Mouse (Mus musculus) spleen, adult 12 weeks (tissue): ENCODE data around the gene Rps16.
"Not testable (repeated sequence)": the region's sequence is repeated elsewhere in the genome, so short reads cannot be mapped to it uniquely, and the experiment has no call there.

Experiments
- DNase-seq: peaks from one replicate; pipeline ENCODE4 v3.0.0; 2022; ENCODE audit warnings: low spot score

The Rps16 gene

DNA sequence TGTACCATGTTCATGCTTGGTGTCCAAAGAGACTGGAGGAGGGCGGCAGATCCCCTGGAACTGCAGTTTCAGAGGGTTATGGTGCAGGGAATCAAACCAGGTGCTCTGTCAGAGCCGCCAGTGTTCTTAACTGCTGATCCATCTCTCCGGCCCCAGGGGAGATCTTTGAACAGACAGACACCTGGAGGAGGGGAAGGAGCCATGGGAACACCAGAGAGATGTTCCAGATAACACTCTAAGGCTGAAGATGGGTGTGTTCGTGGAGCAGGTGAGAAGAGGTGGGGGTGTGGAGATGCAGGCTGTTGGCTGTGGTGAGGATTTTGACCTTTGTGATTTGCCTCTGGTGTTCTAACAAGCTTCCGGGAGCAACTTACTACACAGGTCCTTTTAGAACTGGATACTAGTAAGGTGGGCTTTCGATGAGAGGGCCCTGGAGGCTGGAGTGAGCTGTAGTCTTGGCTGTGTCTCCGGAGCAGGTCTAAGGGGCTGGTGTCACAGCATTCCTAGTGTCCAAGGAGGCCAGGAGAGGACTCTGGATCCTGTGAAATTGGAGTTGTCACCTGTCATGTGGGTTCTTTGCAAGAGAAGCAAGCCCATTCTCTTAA is 23.5 kb downstream of the Rps16 start:
- no peak for DNase-seq

DNA sequence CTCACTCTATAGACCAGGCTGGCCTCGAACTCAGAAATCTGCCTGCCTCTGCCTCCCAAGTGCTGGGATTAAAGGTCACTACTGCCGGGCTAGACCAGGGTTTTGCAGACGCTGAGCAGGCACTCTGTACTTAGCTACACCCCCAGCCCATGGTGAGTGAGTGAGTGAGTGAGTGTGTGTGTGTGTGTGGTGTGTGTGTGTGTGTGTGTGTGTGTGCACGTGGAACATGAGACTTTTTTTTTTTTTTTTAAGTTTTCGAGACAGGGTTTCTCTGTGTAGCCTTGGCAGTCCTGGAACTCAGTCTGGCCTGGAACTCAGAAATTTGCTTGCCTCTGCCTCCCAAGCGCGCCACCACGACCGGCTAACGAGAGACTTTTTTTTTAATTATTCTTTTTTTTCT is 24.2 kb downstream of the Rps16 start:
- no peak for DNase-seq

DNA sequence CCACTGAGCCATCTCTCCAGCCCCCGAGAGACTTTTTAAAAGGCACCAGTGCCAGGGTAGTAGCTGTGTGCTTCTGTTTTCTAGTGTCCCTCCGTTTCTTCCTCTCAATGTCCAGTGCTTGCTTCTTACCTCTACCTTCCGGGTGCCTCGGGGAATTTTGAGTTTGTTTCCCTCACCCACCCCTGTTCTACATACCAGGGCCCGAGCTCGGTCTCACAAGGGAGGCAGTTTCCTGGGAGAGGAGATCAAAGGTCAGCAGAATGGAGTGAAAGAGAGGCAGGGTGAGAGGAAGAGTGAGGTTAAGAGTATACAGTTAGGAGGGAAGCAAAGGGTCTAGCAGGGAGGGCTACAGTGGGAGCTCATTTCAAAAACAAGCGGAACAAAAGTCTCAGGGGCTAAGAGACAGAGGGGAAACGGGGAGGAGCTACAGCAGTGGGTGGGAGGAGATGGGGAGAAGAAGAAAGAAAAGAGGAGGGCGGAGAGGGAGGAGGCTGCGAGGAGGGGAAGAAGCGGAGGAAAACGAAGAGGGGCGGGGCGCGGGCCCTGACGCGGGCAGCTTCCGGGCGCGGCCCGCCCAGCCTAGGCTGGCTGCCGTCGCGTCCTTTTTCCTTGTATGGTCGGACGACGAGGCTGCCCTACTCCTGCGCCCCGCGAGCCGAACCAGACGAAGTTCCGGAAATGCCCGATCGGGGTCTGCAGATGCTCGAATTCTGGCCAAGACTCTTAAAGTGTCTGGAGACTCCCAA is 24.9 kb downstream of the Rps16 start:
- DNase-seq, result peak; percentile 76

DNA sequence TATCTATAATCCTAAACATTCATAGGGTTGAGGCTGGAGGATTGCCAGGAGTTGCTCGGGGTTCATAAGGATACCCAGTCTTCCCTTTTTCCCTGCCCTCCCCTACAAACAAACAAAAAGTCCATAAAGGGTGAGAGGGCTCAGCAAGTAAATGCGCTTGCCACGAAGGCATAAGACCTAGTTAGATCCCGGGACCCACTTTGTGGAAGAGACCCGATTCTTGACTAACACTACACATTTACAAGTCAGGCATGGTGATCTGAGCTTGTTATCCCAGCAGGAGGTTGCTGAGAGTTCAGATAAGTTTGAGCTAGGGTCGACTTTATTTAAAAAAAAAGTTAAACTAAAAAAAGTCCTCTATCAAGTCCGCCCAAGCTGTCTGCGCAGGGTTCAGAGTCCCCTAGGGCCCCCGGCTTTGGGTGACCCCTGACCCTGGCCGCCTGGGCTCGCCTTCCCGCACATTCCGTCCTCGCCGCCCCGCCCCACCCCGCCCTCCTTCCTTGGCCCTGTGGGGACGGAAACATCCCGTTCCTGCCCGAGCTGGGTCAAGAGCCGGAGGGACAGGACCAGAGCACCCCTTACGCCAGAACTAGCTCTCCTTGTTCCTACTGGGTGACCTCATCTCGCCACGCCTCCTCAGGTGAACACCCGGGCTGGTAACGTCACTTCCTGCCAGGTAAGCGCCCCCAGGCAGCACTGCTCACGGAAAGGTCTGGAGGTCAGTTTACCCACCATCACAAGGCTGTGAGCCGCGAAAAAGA is 25.7 kb downstream of the Rps16 start:
- DNase-seq, result peak; percentile 47

DNA sequence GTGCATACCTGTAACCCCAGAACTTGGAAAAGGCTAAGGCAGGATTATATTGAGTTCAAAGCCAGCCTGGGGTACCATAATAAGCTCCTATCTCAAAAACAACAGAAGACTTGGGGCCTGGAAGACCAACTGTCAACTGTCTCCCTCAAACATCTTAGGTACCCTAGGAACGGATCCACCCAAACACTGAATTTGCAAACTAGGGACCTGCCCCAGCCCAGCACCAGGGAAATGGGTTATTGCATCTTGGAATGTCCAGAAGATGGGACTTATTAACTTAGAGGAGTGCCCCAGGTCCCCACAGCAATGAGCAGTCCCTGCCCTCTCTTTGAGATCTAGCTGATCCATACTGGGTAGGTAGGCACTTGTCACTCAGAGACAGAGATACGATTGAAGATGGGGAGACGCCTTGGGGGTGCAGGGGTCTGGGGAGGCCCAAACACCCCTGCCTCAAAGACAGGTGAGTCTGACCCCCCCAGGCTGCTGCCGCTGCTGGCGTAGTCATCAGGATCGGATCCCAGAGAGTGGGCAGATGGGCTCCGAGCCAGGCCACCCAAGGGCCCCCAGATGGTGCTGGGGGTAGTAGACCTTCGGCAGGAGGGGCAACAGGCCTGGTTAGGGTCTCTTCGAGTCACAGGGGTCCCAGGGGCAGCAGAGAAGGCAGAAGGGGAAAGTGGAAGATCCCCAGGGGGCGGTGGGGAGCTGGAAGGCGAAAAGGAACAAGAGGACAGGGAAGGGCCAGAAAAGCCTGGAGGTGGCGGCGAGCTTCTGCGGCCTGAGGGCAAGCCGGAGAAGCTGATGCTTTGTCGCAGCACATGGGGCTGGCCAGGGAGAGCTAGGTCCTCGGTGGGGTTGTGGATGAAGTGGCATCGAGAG is 27.0 kb downstream of the Rps16 start:
- no peak for DNase-seq

DNA sequence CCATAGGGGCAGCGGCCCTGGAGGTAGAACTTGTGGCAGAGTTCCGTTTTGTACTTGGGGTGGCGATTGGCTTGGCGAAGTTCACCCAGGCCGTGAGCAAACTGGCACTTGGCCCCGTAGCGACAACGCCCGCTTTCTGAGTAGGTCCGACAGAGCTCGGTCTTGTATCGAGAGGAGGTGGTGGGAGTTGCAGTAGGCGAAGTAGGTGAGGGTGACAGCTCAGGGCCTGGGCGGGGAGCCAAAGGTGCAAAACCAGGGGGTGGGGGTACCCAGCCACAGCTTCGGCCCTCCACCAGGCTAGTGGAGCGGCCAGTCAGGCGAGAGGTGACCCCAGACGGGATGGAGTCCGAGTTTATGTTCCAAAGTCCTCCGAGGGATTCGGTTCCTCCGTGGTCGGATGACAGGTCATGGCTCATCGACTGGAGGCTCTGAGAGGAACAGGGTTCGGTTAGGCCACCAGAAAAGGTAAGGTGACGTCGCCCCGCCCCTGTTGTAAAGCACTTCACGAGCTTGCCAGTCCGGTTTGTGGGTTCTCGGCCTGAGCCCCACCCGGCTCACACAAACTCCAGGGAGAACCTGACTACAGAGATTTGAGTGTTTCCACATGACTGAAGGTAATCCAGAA is 27.7 kb downstream of the Rps16 start:
- DNase-seq, result peak; percentile 40

DNA sequence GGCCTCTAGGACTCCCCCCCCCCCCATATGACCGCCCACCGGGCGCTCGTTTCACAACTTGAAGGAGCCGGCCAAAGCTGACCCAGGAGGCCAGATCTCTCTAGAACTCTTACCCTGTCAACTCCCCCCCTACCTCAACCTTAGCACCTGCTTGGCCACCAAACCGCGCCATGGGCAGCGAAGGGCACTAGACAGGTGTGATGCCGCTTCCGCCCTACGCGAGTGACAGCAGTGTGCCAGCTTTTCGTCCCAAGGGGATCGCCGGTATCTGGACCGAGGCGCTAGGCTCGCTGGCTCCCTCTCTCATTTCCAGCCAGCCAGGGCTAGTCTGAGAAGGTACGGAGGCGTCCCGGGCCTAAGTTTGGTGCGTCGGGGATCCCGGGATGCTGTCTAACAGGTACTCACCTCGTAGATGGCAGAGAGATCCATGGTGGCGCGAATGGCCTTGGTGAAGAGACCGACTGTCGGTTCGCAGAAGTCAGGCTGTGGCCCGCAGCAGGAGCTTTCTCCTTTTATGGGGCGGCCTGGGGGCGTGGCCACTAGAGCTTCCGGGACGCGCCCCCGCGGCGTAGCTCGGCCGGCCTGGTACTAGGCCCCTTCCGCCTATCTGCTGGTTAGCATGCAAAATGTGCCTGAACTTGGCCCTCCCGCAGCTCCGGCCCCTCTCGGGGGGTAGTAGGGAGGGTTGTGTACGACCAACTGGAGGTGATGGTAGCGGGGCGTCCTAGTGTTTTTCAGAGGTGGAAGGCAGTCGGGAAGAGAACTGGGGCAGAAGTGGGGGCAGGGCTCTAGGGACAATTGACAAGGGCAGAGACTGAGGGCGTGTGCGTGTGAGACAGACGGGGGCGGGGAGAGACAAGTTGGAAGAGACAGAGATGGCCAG is 28.6 kb downstream of the Rps16 start:
- peak; percentile 87 for DNase-seq

DNA sequence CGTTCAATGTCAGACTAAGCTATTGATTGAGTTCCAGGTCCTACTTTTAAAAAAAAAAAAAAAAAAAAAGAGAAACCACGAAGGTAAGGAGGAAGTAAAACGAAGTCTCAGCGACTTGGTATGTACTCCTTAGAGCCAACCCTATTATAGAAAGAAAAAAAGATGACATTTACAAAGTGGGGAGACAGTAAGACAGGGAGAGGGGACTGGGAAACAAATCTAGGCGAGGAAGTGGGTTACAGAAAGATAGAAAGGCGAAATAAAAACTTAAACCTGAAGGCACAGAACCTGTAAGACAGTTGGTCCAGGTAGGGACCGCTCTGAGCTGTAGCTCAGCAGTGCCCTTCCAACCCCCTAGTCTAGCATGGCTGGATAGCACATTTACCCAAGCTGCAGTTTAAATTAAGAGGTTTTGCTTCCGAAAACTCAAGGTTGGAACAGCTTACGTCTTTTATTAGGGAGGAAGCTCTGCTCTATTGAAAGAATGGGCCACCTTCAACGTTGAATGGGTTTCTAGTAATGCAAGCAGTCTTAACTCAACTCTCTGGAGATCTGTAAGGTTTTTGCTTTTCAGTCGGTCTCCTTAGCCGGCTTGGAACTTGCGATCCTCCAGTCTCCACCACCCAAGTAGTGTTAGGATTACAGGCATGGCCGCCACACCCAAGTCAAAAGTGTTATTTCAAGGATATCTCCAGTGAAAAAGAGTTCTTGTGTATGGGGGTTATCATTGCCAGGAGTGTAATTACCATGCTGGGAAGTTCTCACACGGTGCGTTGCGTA is 30.0 kb downstream of the Rps16 start, which contains the start of gene Zfp36:
Gene Zfp36, minus strand, starts transcription at position 17 of the 780 bp plus-strand sequence.
- DNase-seq, result no peak

DNA sequence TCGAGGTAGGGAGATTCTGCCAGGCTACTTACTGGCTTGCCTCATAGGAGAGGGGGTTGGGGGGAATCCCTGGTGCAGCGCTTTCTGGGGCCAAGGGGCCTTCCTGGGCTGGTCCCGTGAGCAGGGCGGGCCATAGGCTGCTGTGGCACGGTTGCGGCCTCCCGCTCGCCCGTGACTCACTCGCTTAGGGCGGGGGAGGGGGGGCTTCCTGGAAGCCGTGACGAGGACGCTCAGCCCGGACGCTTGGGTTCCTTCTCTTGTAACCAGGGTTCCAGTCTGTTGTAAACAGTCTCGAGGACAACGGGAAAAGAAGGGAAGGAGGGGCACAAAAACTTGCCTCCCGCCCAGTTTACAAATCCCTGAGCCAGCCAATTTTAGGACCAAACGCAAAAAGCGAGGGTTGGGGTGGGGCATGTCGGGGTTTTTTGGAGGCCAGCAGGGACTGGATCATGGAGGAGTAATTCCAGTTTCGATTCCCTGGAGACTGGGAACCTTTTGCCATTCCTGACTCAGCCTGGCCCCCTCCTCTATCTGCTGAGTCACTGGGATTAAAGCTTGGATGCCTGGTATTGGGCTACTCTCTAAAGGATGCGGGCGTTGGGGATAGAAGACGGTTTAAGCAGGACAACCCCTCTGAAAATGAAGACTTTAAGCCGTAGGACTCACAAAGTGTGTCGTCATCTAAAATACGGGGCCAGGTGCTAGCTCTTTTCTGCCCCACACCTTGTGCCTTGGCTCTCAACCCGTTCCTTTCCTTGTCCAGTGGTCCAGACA is 30.8 kb downstream of the Rps16 start:
- peak; percentile 77 for DNase-seq

DNA sequence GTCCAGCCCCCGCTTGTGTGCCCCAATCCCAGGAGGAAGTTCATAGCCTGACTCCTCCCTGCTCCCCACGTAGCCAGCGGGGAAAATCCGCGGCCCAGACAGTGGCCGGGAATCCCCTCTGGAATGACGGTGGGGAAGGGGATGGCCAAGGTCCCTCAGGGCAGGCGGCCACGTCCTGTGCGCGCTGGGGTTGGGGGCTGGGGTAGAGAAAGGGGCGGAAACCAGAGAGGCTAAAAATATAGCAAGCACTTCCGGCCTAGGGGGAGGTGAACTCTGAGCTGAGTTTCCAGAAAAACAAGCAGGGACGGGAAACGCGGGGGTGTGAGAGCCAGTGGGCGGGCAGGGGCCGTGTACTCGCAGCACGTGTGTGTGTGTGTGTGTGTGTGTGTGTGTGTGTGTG is 31.5 kb downstream of the Rps16 start:
- DNase-seq, result peak; percentile 71

DNA sequence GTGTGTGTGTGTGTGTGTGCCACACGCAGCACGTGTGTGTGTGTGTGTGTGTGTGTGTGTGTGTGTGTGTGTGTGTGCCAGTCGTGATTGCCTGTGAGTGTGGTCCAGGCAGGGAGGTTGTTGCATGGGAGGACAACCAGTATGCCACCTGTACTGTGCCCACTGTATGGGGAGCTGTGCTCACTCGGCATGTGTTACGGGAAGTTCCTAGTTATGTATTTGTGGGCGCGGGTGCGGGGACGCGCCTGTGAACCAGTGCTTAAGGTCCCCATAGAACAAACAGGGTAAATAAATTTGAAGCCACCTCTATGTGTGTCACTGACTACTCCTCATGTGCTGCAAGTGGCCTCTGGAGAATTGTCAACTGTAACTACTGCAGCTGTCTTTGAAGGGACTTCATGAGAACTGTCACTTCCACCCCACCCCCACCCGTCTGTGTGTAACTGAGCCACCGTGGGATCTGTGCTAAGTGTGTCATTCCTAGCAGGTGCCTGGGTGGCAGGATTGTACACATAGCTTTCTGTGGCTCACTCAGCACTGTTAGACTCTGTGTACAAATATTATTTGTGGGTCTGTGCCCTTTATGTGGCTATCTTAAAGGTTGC is 32.0 kb downstream of the Rps16 start:
- DNase-seq, result peak; percentile 50

DNA sequence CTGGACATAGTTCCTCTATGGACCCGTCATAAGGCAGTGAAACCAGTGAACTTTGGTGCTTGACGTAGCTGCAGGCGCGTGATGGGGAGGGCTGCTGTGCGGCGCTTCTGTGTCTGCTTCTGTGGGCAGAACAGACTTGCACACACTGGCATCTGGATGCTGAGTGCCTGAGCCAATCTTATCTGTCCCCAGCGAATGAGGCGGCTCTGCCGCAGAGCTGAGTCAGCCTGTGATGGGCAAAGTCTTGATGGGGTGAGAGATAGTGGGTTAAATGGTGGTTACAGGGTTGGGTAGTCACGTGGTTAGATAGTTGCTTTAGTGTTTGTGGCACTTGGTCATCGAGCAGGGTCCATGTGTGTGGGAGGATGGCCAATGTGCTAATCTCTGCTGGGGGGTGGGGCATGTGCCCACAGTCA is 32.5 kb downstream of the Rps16 start:
- DNase-seq, result peak; percentile 69

DNA sequence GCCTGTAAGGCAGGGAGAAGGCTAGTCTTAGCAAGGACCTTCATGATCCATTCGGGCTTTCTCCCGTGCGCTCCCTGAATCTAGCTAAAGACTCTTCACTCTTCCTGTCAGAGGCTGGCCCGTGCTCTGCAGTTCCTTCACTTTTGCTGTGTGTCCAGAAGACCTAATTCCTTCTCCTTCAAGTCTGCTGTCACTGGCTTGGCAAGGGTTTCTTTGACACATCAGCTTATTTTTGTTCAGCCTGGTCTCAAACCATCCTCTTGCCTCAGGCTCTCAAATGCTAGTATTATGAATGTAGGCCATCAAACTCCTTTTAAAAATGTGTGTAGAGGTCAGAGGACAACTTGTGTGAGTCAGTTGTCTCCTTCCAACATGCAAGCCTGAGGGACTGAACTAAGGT is 33.2 kb downstream of the Rps16 start:
- DNase-seq, result no peak

DNA sequence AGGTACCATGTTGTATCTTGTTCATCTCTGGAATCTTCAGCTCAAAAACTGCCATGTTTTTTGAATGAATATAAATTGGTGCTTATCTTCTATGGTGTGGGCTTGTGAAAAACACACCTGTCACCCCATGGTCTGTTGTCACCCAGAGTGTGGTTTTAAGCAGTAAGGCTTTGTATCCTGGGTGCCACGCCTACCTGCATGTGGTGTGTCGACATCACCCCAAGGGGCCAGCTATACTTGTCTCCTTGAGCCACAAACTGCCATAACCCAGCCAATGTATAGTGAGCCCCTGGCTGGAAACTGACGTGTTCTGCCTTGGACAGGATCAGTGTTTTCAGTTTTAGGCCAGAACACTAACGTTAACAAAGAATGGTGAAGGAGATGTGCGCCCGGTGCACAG is 33.7 kb downstream of the Rps16 start:
- DNase-seq, result no peak

DNA sequence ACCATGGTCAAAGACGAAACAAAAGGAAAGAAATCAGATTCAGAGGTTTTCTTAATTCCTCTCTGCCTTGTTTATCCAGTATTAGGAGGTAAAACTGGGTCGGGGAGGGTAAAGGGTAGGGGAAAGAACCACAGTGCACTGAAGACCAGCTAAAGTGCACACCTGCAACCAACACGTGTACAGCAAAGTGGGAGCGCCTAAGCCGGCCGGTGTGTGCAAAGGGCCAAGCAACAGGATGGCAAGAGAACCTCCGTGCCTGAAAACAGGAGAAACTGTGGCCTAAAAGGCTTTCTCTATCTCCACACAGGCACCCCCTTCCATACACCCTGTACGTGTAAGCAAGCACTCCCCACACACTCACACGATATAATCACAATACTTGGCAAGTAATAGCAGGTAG is 34.7 kb downstream of the Rps16 start:
- no peak for DNase-seq

DNA sequence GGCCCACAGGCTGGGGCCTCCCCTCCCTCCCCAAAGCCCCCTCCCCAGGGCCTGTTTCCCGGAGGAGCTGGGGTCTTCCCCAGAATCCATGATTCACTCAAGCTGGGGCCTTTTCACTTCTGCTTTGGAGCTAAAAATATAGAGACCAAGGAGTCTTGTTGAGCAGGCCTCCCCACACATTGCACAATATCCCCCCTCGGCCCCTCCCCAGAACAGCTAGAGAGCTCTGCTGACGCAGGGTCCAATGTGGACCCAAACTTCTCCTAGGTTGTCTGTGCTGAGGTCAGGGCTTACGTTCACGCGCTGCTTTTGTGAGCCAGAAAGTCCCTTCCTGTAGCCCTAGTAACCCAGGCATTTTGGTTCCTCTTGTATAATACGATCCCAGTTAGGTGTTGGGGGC is 35.6 kb downstream of the Rps16 start:
- no peak for DNase-seq

DNA sequence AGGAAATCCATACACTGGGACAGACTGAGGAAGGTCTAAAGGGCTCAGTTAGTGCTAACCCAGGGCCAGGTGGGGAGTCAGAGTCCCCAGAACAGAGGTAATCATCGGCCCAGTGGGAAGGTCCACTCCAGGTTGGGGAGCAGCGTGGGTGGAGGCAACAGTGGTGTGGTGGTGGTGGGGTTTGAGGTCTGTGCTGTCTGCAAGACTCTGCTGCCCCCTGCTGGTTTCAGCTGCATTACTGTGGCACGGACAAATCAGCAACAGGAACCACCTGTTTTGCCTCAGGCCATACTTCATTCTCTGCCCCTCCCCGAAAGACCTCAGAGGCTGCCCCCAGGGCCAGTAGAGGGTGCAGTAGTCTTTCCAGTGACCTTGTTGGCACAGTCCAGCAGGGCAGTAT is 36.0 kb downstream of the Rps16 start:
- DNase-seq, result peak; percentile 73

DNA sequence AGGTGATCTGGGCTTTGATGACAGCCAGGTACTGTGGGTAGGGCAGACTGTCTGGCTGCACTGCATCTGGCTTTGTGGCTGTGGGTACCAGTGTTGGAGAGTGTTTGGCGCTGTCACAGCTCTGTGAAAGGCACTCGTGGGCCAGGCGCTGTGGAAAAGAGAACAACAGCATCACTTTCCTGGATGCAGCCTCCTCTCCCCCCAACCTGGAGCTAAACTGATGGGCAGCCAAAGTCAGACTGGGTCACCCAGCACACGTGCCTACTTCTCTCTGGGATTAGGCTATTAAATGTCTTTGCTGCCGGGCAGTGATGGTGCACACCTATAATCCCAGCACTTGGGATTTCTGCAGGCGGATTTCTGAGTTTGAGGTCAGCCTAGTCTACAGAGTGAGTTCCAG is 36.4 kb downstream of the Rps16 start:
- DNase-seq, result not testable (repeated sequence)

DNA sequence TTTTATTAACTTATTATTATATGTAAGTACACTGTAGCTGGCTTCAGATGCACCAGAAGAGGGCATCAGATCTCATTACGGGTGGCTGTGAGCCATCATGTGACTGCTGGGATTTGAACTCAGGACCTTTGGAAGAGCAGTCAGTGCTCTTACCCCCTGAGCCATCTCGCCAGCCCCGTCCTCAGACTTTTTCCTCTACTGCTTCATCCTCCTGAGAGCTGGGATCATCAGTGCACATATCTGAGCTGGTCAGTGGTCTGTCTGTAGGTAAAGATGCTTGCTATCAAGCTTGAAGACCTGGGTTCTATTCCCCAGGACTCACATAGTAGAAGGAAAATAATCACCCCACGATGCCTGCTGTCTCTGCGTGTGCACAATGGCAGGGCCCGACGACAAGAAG is 36.9 kb downstream of the Rps16 start:
- DNase-seq, result not testable (repeated sequence)
